ENCODE assay signal across 9 mouse cellular contexts in genomic region chr5:143253881-143254486, GRCm38 (mm10). TPM values are rescaled to one million over a fixed set of nuclear protein-coding genes. Genes with fewer than 3 reads are reported as not detected.
DNase-seq lines count a peak whose midpoint lies in the region; ATAC-seq and TF ChIP-seq lines count a peak whose summit lies in the region.
"Had no signal": no experiment of that assay in that cellular context is flagged by ENCODE, and none has a peak within 500 bp of the region (broad histone marks: within the 10 kb centered on the region; RNA-seq: fewer than 3 reads in every experiment).

No protein-coding gene starts in this region.

- peak overlapping the region; percentile 87 for H3K4me2 ChIP-seq in heart, embryonic 11.5 days
- peak overlapping the region; percentile 89 for H3K4me2 ChIP-seq in embryonic facial prominence, embryonic 11.5 days (ENCODE audit: low read depth, low read length)
- peak overlapping the region; percentile 45 for H3K4me2 ChIP-seq in neural tube, embryonic 14.5 days (ENCODE audit: low read depth, low read length)

- H3K36me3 ChIP-seq in heart, embryonic 11.5 days (ENCODE audit: control insufficient read depth, insufficient read depth, low read length) = no peaks in the 10 kb centered on the region
- H3K36me3 ChIP-seq in ES-Bruce4 (ENCODE audit: control insufficient read depth, insufficient read depth, low read length, poor library complexity, severe bottlenecking) = no peaks in the 10 kb centered on the region
- no peaks in the 10 kb centered on the region for H3K36me3 ChIP-seq in embryonic facial prominence, embryonic 11.5 days (replicated peaks; ENCODE audit: control insufficient read depth, insufficient read depth, low read depth, low read length)
- H3K36me3 ChIP-seq in neural tube, embryonic 14.5 days (ENCODE audit: control insufficient read depth, insufficient read depth, low read length) = peaks cover 38% of the 10 kb centered on the region

- TF ChIP-seq EP300 in ES-Bruce4 (IDR thresholded peaks at IDR 0.05; ENCODE audit: insufficient read depth, low read depth, low read length) = no peak

- H3K9me3 ChIP-seq in heart, embryonic 11.5 days (replicated peaks; ENCODE audit: control insufficient read depth, low read length) = no peaks in the 10 kb centered on the region
- no peaks in the 10 kb centered on the region for H3K9me3 ChIP-seq in ES-Bruce4 (replicated peaks; ENCODE audit: control insufficient read depth, insufficient read depth, low read length, poor library complexity, severe bottlenecking)
- no peaks in the 10 kb centered on the region for H3K9me3 ChIP-seq in embryonic facial prominence, embryonic 11.5 days (replicated peaks; ENCODE audit: control insufficient read depth, low read length)
- no peaks in the 10 kb centered on the region for H3K9me3 ChIP-seq in neural tube, embryonic 14.5 days (ENCODE audit: control insufficient read depth, low read length)

- no peak for DNase-seq in heart, postnatal 10 days
- DNase-seq in embryonic facial prominence, embryonic 11.5 days (ENCODE audit: low spot score) = peak; percentile 34
- peak; percentile 54 for DNase-seq in left cerebral cortex, postnatal 4 days
- DNase-seq in thymus, postnatal 36 days = no peak
- DNase-seq in adrenal gland, postnatal 4 days (ENCODE audit: low spot score in 2 of 2) = no peak

- no peak overlapping the region for H3K27ac ChIP-seq in heart, embryonic 11.5 days (ENCODE audit: low read depth, low read length)
- no peak overlapping the region for H3K27ac ChIP-seq in ES-Bruce4 (ENCODE audit: insufficient read depth, low read length)
- no peak overlapping the region for H3K27ac ChIP-seq in embryonic facial prominence, embryonic 11.5 days (replicated peaks; ENCODE audit: low read depth, low read length)
- H3K27ac ChIP-seq in neural tube, embryonic 14.5 days (ENCODE audit: low read depth, low read length) = no peak overlapping the region

- TF ChIP-seq POLR2A in ES-Bruce4 (IDR thresholded peaks at IDR 0.05; ENCODE audit: insufficient read depth, low read length) = no peak

- 2% methylated on average over 79 of the region's 81 CpGs for WGBS in heart, embryonic 11.5 days (ENCODE audit: insufficient replicate concordance)
- WGBS in embryonic facial prominence, embryonic 11.5 days = 3% methylated on average over 77 of the region's 81 CpGs
- 8% methylated on average over 59 of the region's 81 CpGs for WGBS in neural tube, embryonic 14.5 days

- peaks cover 18% of the 10 kb centered on the region for H3K4me1 ChIP-seq in heart, embryonic 11.5 days (ENCODE audit: control insufficient read depth, insufficient read depth, low read length)
- H3K4me1 ChIP-seq in ES-Bruce4 (ENCODE audit: control insufficient read depth, insufficient read depth, low read length) = no peaks in the 10 kb centered on the region
- peaks cover 5% of the 10 kb centered on the region; the same call in 1 of the 2 replicates for H3K4me1 ChIP-seq in embryonic facial prominence, embryonic 11.5 days (ENCODE audit: control insufficient read depth, insufficient read depth, low read length)
- H3K4me1 ChIP-seq in neural tube, embryonic 14.5 days (ENCODE audit: control insufficient read depth, insufficient read depth, low read length) = peaks cover 10% of the 10 kb centered on the region

- peak overlapping the region; percentile 46 for H3K4me3 ChIP-seq in heart, embryonic 11.5 days (ENCODE audit: low read depth, low read length)
- peak overlapping the region; percentile 60 for H3K4me3 ChIP-seq in ES-Bruce4 (ENCODE audit: low read depth, low read length)
- H3K4me3 ChIP-seq in embryonic facial prominence, embryonic 11.5 days (ENCODE audit: low read depth, low read length) = peak overlapping the region; percentile 38
- H3K4me3 ChIP-seq in neural tube, embryonic 14.5 days (ENCODE audit: low read depth, low read length) = peak overlapping the region; percentile 19

- ATAC-seq in heart, embryonic 11.5 days (replicated peaks; ENCODE audit: insufficient number of reproducible peaks, low FRiP score, low TSS enrichment) = no peak
- no peak for ATAC-seq in embryonic facial prominence, embryonic 11.5 days (replicated peaks; ENCODE audit: insufficient number of reproducible peaks, low FRiP score, low TSS enrichment, low read depth)
- ATAC-seq in neural tube, embryonic 14.5 days (ENCODE audit: low read depth) = peak; percentile 35

- intact Hi-C loops in heart, postnatal 10 days (cut with DNase I) = no loop called here
- intact Hi-C loops in left cerebral cortex, postnatal 4 days (cut with DNase I) = no loop called here

- no peak overlapping the region for H3K9ac ChIP-seq in heart, embryonic 11.5 days (ENCODE audit: low read depth, low read length)
- peak overlapping the region; percentile 64 for H3K9ac ChIP-seq in ES-Bruce4 (ENCODE audit: low read depth, poor library complexity, severe bottlenecking)
- peak overlapping the region; percentile 39 for H3K9ac ChIP-seq in embryonic facial prominence, embryonic 11.5 days (replicated peaks; ENCODE audit: low read length)
- H3K9ac ChIP-seq in neural tube, embryonic 14.5 days (replicated peaks; ENCODE audit: low read depth, low read length) = 0 out of 2 replicates have a peak overlapping the region, but pooled peaks have one; percentile 11

- peaks cover 79% of the 10 kb centered on the region for H3K27me3 ChIP-seq in heart, embryonic 11.5 days (ENCODE audit: control insufficient read depth, insufficient read depth, low read length)
- H3K27me3 ChIP-seq in ES-Bruce4 (ENCODE audit: control insufficient read depth, insufficient read depth, low read length, poor library complexity, severe bottlenecking) = peaks cover 14% of the 10 kb centered on the region
- H3K27me3 ChIP-seq in embryonic facial prominence, embryonic 11.5 days (ENCODE audit: control insufficient read depth, insufficient read depth, low read length) = peaks cover 68% of the 10 kb centered on the region
- peaks cover 49% of the 10 kb centered on the region for H3K27me3 ChIP-seq in neural tube, embryonic 14.5 days (ENCODE audit: control insufficient read depth, insufficient read depth, low read length)

- TF ChIP-seq CTCF in ES-Bruce4 (IDR thresholded peaks at IDR 0.05; ENCODE audit: low read depth, low read length) = no peak

RNA-seq across cellular contexts. Expression of gene Zfp316, which starts 15.8 kb away (rescaled TPM):
- polyA plus RNA-seq in heart, embryonic 11.5 days (2014; fragmentation: Nextera tagmentation; extraction: Ambion mirVana) = 0.89 and 1.2 TPM in 2 replicates
- total RNA-seq in heart, postnatal 10 days (2021) = 1 to 10 TPM; 5.0 to 6.3 TPM
- 2.3 and 2.8 TPM in 2 replicates for polyA plus RNA-seq in ES-Bruce4 (2011; ENCODE audit: insufficient read depth, insufficient read length, low read depth, missing spikeins)
- 2.1 and 2.2 TPM in 2 replicates for polyA plus RNA-seq in embryonic facial prominence, embryonic 11.5 days (2014; fragmentation: Nextera tagmentation; extraction: Ambion mirVana)
- 10 to 100 TPM; 29.5 to 30.2 TPM for total RNA-seq in left cerebral cortex, postnatal 4 days (2021)
- polyA plus RNA-seq in neural tube, embryonic 14.5 days (2014; fragmentation: Nextera tagmentation; extraction: Ambion mirVana) = 5.2 and 7.0 TPM in 2 replicates
- 10 to 100 TPM; 12.3 to 14.1 TPM for total RNA-seq in adrenal gland, postnatal 4 days (2021)

RNA-seq across cellular contexts. Expression of gene Zfp12, which starts 19.0 kb away (rescaled TPM):
- 8.4 and 9.2 TPM in 2 replicates for polyA plus RNA-seq in heart, embryonic 11.5 days (2014; fragmentation: Nextera tagmentation; extraction: Ambion mirVana)
- total RNA-seq in heart, postnatal 10 days (2021) = 10 to 100 TPM in 1 of 2 experiments, 1 to 10 TPM in 1; 9.6 to 12.4 TPM
- polyA plus RNA-seq in ES-Bruce4 (2011; ENCODE audit: insufficient read depth, insufficient read length, low read depth, missing spikeins) = 11.4 and 12.4 TPM in 2 replicates
- polyA plus RNA-seq in embryonic facial prominence, embryonic 11.5 days (2014; fragmentation: Nextera tagmentation; extraction: Ambion mirVana) = 20.6 and 21.4 TPM in 2 replicates
- 10 to 100 TPM; 24.9 to 29.5 TPM for total RNA-seq in left cerebral cortex, postnatal 4 days (2021)
- polyA plus RNA-seq in neural tube, embryonic 14.5 days (2014; fragmentation: Nextera tagmentation; extraction: Ambion mirVana) = 24.0 and 31.0 TPM in 2 replicates
- total RNA-seq in adrenal gland, postnatal 4 days (2021) = 10 to 100 TPM; 24.8 to 29.1 TPM

RNA-seq across cellular contexts. Expression of gene Spdye4a, which starts 27.3 kb away (rescaled TPM):
- polyA plus RNA-seq in heart, embryonic 11.5 days (2014; fragmentation: Nextera tagmentation; extraction: Ambion mirVana) = not detected in 2 replicates
- not detected for total RNA-seq in heart, postnatal 10 days (2021)
- not detected in 2 replicates for polyA plus RNA-seq in ES-Bruce4 (2011; ENCODE audit: insufficient read depth, insufficient read length, low read depth, missing spikeins)
- polyA plus RNA-seq in embryonic facial prominence, embryonic 11.5 days (2014; fragmentation: Nextera tagmentation; extraction: Ambion mirVana) = not detected in 2 replicates
- not detected for total RNA-seq in left cerebral cortex, postnatal 4 days (2021)
- 0.15 TPM in 1 of 2 replicates, not detected in the other for polyA plus RNA-seq in neural tube, embryonic 14.5 days (2014; fragmentation: Nextera tagmentation; extraction: Ambion mirVana)
- total RNA-seq in adrenal gland, postnatal 4 days (2021) = not detected
- total RNA-seq: hematopoietic stem cell, adult 5-6 weeks had no signal

RNA-seq across cellular contexts. Expression of gene Zfp853, which starts 39.4 kb away (rescaled TPM):
- polyA plus RNA-seq in heart, embryonic 11.5 days (2014; fragmentation: Nextera tagmentation; extraction: Ambion mirVana) = not detected in 2 replicates
- under 1 TPM; 0.50 to 0.86 TPM for total RNA-seq in heart, postnatal 10 days (2021)
- polyA plus RNA-seq in ES-Bruce4 (2011; ENCODE audit: insufficient read depth, insufficient read length, low read depth, missing spikeins) = 0.93 and 1.2 TPM in 2 replicates
- polyA plus RNA-seq in embryonic facial prominence, embryonic 11.5 days (2014; fragmentation: Nextera tagmentation; extraction: Ambion mirVana) = not detected in 2 replicates
- total RNA-seq in left cerebral cortex, postnatal 4 days (2021) = 10 to 100 TPM in 1 of 2 experiments, 1 to 10 TPM in 1; 8.5 to 10.1 TPM
- polyA plus RNA-seq in neural tube, embryonic 14.5 days (2014; fragmentation: Nextera tagmentation; extraction: Ambion mirVana) = 0.17 and 0.29 TPM in 2 replicates
- total RNA-seq in adrenal gland, postnatal 4 days (2021) = 1 to 10 TPM; 1.1 to 1.5 TPM
- total RNA-seq: hematopoietic stem cell, adult 5-6 weeks had no signal

Comparison
In these comparisons a context has a peak if more than half of its experiments do, and no peak if none do; other contexts are left out.
1. DNase-seq: peak in embryonic facial prominence, embryonic 11.5 days (single experiment) and left cerebral cortex, postnatal 4 days (single experiment); none in heart, postnatal 10 days (0 of 2), thymus, postnatal 36 days (0 of 2) and adrenal gland, postnatal 4 days (0 of 2).
2. Peak in every context shown above with its lines, with median percentiles within 50 percentile points of each other: H3K4me2 ChIP-seq and H3K4me3 ChIP-seq.